Mouse (Mus musculus) brain, embryonic 14.5 days (tissue): ENCODE measurements at regions not wholly inside any gene's neighbourhood (a gene's known extent, or its start where the extent isn't known, plus 50 kb on each side); places are given as distances from the start of the nearest gene placed in this dataset.

ENCODE experiments used
- DNase-seq: peaks from one replicate; pipeline ENCODE4 v3.0.0-alpha.2; 2011; ENCODE audit warnings: low read depth
- CTCF ChIP-seq: fragments of 200-500 bp; IDR thresholded peaks from 2 replicates; pipeline ENCODE4 v1.5.1; 2012; ENCODE audit warnings: inconsistent platforms, mild to moderate bottlenecking, moderate library complexity, borderline replicate concordance; ENCODE audit not compliant: insufficient read depth, insufficient read length; ENCODE audit errors: extremely low read depth
- POLR2A ChIP-seq: fragments of 200-500 bp; IDR thresholded peaks from 2 replicates; pipeline ENCODE4 v1.6.1; 2012; ENCODE audit warnings: mild to moderate bottlenecking, inconsistent platforms, borderline replicate concordance; ENCODE audit not compliant: poor library complexity, insufficient read depth, insufficient read length, severe bottlenecking; ENCODE audit errors: extremely low read depth

GRCm38 (mm10) chr2:34080176-34080575 is 192.4 kb upstream of the Mvb12b start:
- no peak for DNase-seq
- TF ChIP-seq POLR2A, result no peak

- no peak for DNase-seq
- TF ChIP-seq POLR2A (no peak), CTCF (no peak)
Measured at GRCm38 (mm10) chr2:34079282-34079681, 191.5 kb upstream of the Mvb12b start.

- no peak for DNase-seq
- TF ChIP-seq POLR2A (no peak), CTCF (no peak)
Measured at GRCm38 (mm10) chr2:34078875-34079262, 191.1 kb upstream of the Mvb12b start.

GRCm38 (mm10) chr2:34078248-34078874 is 190.6 kb upstream of the Mvb12b start:
- DNase-seq, result peak; percentile 76
- TF ChIP-seq POLR2A, result no peak
- TF ChIP-seq CTCF, result no peak

GRCm38 (mm10) chr2:34076346-34076745 is 188.6 kb upstream of the Mvb12b start:
- no peak for TF ChIP-seq POLR2A
- no peak for TF ChIP-seq CTCF
- DNase-seq, result no peak

- TF ChIP-seq CTCF (no peak), POLR2A (no peak)
- no peak for DNase-seq
Measured at GRCm38 (mm10) chr2:34074066-34074465, 186.3 kb upstream of the Mvb12b start.

- DNase-seq, result peak; percentile 86
- TF ChIP-seq CTCF, result no peak
- no peak for TF ChIP-seq POLR2A
Measured at GRCm38 (mm10) chr2:34065592-34065991, 177.8 kb upstream of the Mvb12b start.

GRCm38 (mm10) chr2:34065090-34065489 is 177.3 kb upstream of the Mvb12b start:
- no peak for DNase-seq

GRCm38 (mm10) chr2:34056552-34056951 is 168.8 kb upstream of the Mvb12b start:
- peak; percentile 59 for DNase-seq
- no peak for TF ChIP-seq CTCF
- TF ChIP-seq POLR2A, result no peak

More at GRCm38 (mm10) chr2:34065090-34065489, 177.3 kb upstream of the Mvb12b start:
- TF ChIP-seq CTCF (no peak), POLR2A (no peak)

GRCm38 (mm10) chr2:34043064-34043463 is 155.3 kb upstream of the Mvb12b start:
- DNase-seq, result no peak
- 0 out of 2 replicates have a peak, but pooled peaks have one; percentile 10 for TF ChIP-seq CTCF
- TF ChIP-seq POLR2A, result no peak

- no peak for TF ChIP-seq POLR2A
- TF ChIP-seq CTCF, result no peak
- DNase-seq, result no peak
Measured at GRCm38 (mm10) chr2:34042336-34042735, 154.6 kb upstream of the Mvb12b start.

- DNase-seq, result peak; percentile 47
- TF ChIP-seq POLR2A, result no peak
- TF ChIP-seq CTCF, result no peak
Measured at GRCm38 (mm10) chr2:34038982-34039381, 151.2 kb upstream of the Mvb12b start.
